Mouse (Mus musculus) layer of hippocampus, postnatal 25 days (tissue): ENCODE measurements around the gene Irf3. TPM values are rescaled to one million over a fixed set of nuclear protein-coding genes. Genes with fewer than 3 reads are reported as not detected.

ENCODE experiments used
- DNase-seq, 2 experiments: peaks; one replicate each; pipeline ENCODE4 v3.0.0; 2022; ENCODE audit warnings: mixed read lengths in 2 of 2, low spot score in 1 of 2; ENCODE audit errors: extremely low spot score in 1 of 2
- total RNA-seq, 2 experiments: library from RNA; stranded (reverse); gene quantifications; 2 replicates each; pipeline ENCODE4 v1.2.3; 2021

Irf3 gene
- total RNA-seq, 2 experiments from 2014 or later, result 39.5 to 40.1 TPM

DNA sequence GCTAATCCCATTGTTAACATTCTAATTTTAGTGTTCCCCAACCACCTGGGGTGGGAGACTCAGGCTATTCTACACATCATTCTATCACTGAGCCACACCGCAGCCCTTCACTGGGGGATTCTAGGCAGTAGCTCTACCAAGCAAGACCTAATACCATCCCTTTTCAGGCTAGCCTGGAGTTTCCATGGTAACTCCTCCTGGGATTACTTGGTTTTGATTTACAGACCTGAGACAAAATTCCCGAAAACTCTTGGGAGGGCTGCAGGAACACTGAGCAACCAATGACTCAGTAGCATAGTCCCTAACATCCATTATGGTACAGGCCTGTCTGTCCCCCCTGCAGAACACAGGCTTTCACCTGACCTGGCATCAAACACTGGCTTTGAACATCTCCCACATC lies 28.8 kb downstream of the Irf3 start:
- no peak for DNase-seq

DNA sequence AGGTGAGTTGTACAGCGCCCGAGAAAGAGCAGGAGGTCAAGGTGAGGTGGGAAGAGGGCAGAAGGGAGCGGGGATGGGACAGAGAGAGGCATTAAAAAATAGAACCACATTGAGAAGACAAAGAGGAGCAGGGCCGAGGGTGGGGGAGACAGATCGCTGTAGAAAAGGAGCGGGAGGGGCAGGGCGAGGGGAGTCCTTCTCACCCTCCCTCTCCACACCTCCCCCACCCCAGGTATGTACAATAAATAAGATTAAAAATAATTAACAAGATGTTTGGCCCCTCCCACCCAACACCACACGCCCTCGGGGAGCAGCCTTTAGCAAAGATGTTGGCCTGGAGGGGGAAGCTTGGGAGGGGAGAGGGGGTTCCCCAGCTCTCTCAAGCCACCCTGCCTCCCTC lies 30.3 kb downstream of the Irf3 start:
- no peak for DNase-seq

- no peak for DNase-seq
These were observed 30.9 kb downstream of the Irf3 start for GRCm38 (mm10) chr7:45028351-45028750.

DNA sequence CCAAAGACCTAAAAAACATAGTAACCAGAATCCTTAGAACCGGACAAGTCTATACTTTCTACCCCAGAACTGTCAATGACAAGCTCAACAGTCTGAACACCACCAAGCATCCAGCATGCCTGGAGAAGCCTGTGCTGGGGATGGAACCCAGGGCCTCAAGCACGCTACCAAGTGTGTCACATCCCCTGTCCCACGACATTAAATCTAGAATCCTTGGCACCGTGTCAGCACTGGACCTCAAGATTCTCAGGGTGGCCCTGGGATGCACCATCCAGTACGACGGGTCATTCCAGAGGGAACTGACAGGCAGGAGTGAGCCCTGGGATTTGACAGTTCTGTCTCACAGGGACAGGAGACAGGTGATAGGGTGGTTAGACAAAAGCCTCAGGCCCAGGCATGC lies 32.5 kb downstream of the Irf3 start:
- DNase-seq, result no peak

- no peak for DNase-seq
These were observed 33.4 kb downstream of the Irf3 start for GRCm38 (mm10) chr7:45030857-45031256.

DNA sequence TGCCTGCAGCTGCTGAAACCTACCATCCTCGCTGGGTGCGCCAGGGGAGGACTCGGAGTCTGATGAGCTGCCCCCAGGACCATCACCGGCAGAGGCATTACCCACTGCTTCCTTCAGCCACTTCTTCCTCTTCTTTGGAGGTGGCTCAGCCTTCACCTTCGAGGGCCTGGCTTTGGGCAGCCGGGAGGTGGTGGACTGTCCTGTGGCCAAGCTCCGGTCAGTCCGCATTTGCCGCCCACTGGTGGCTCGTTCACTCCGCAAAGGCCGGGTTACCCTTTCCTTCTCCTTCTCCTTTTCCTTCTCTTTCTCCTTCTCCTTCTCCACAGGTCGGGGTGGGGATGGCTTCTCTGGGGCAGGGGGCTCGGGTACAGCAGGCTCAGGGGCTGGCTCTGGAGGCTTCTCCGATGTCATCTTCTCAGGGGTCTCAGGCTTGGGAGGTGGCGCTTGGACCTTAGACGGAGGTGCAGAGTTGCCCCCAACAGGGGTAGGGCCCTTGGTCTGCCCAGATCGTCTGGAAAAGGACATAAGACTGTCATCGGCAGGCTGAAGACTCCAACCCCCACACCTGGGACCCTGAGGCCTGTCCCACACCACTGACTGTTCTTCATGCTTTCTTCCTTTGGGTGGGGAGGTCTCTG lies 36.4 kb downstream of the Irf3 start:
- DNase-seq, result no peak

DNA sequence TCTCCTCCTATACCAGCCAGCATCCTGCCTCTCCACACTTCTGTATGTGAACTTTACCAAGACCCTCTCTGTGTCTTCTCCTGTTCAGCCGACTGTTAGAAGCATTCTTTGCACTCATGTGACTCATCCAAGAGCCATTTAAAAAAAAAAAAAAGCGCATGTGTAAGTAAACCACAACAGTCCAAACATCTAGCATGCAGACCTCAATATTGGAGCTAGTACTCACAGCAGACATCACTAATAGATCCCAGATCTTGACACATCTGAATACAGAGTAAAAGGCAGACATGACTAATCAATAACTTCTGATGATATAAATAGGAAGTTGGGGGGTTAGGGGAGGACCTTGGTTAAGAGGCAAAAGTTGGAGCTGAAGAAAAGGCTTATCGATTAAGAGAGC lies 38.2 kb downstream of the Irf3 start:
- DNase-seq, result no peak

- DNase-seq, result no peak
These were observed 39.3 kb downstream of the Irf3 start for GRCm38 (mm10) chr7:45036702-45037101.

GRCm38 (mm10) chr7:45037720-45038361 lies 40.4 kb downstream of the Irf3 start:
- DNase-seq, result peak in 1 of 2 experiments; percentile 59

GRCm38 (mm10) chr7:45038411-45038810 lies 41.0 kb downstream of the Irf3 start:
- no peak for DNase-seq

DNA sequence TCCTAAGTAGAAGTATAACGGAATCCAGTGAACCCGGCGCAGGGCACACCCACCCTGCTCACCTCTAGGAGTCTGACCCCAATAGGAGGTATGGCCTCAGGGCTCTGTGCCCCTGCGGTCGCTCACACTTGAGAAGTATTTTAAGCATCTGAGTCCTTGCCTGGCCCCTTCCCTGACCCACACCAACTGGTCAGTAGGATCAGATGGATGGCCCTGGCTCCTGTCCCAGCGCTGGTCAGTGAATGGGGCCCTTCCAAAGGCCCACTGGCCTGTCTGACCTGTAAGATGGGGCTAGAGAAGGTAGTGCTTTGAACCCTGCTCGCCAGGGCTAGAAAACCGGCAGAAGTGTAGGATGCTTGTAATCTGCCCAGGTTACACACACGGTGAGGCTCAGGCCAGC lies 43.4 kb downstream of the Irf3 start:
- DNase-seq, result no peak

DNA sequence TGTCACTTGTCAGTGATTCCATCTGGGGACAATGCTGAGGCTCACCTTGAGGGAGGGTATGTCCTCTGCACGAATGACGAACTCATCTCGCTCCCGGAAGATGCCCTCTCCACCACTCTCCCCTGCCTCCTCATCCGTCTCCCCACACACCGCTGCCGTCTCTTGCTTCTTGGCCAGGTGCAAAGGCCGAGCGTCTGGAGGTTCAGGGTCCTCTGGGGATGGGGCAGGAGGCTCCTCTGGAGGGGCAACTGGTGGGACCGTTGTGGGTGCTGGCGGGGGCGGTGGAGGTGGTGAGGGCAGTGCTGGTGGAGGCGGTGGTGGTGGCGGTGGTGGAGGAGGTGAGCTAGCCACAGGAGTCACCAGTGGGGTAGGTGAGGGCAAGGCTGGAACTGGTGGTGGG lies 45.9 kb downstream of the Irf3 start:
- DNase-seq, result no peak

DNA sequence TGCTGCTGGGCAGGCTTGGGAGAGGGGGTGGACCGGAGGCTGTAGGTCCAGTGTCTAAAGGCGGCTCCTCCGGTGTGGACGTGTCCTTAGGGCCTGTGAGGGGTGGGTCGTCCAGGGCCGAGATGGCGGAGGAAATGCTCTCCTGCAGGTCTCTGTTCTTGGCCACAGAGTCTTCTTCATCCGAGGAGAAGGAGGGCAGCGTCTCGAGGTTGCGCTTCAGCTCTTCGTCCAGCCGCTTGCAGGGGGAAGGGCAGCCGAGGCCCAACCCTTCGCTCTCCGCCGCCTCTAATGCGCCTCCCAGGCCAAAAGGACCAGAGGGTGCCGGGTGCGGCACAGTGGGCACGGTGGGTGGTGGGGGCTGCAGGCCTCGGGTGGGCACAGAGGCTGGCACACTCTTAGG lies 48.3 kb downstream of the Irf3 start:
- no peak for DNase-seq

GRCm38 (mm10) chr7:45046853-45047350 lies 49.5 kb downstream of the Irf3 start:
- DNase-seq, result no peak

DNA sequence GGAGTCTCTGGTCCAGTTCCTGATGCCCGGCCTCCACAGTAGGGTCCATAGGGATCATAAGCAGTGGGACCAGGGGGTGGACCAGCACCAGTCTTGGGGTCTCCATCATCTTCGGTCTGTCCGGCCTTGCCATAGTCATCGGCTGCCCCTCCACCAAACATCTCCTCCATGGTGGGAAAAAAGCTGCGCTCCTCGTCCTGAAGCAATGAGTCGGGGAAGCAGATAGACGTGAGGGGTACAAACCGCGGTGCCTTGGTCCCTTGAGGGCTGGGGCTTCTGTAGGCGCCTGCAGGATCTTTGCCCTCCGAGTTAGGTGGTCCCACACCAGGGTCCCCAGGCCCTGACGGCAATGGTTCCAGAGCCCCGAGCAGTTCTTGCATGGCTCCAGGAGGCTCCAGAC lies 50.0 kb downstream of the Irf3 start:
- DNase-seq, result no peak

DNA sequence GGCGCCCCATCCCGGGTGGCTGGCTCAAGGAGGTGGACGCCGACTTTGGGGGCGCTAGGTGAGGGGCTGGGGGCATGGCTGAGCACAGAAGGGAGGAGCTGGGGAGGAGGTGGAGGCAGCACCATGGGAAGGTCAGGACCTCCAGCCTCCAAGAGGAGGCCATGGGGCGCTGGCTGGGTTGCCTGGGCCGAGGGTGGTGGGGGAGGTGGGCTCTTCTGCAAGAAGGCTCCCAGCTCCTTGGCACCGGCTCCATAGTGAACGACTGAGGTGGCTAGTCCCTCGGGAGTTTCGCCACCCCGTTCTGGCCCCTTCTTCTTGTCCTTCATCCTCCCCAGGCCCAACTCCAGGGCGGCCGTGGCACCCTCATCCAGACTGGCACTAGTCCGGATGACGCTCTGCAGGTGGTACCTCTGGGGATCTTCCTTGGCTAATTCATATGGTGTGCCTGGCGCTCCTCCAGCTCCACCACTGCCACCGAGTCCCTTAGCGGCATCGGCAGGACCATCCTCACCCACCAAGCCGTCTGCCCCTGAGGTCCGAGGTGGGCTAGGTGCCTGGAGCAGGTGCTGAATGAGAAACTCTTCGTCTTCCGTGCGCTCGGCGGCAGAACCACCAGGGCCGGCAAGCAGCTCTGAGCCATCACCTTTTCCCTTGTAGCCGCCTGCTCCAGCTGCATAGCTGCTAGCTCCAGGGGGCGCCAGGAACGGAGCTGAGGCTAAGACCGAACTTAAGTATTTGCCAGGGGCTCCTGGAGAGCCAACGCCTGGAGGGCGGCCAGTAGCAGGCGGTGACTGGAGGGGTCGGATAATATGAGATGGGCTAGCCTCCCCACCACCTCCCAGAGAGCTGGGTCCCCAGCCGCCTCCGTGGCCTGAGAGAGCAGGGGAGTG lies 50.8 kb downstream of the Irf3 start:
- DNase-seq, result no peak

DNA sequence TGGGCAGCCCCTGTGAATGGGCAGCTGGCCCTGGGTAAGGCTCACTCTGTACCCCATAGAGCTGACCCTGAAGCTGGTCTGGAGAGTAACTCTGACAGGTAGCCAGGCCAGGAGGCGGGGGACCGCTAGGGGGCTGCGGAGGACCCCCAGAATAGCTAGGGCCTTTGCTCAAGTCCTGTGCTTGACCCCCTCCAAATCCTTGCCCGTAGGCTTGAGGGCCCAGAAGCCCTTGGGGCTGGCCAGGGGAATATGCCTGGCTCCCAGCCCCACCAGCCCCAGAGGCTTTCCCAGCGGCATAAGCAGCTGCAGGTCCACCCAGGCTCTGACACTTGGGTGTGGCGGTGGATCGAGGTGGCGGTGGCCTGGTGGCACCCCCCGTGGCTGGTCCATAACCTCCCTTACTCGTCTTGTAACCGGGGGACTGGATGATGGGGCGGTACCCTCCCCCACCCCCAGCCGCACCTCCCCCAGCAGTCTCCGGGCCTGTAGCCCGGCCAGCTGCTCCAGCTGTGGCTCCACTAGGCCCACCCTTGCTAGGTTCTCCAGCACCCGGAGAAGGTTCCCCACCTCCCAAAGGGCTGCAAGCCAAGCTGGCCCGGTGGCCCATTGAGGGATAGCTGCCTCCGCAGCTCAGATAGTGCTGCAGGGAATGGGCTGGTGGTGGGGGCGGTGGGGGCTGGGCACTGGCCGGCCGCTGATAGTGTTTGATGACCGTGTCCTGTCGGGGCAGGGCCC lies 51.6 kb downstream of the Irf3 start:
- no peak for DNase-seq

DNA sequence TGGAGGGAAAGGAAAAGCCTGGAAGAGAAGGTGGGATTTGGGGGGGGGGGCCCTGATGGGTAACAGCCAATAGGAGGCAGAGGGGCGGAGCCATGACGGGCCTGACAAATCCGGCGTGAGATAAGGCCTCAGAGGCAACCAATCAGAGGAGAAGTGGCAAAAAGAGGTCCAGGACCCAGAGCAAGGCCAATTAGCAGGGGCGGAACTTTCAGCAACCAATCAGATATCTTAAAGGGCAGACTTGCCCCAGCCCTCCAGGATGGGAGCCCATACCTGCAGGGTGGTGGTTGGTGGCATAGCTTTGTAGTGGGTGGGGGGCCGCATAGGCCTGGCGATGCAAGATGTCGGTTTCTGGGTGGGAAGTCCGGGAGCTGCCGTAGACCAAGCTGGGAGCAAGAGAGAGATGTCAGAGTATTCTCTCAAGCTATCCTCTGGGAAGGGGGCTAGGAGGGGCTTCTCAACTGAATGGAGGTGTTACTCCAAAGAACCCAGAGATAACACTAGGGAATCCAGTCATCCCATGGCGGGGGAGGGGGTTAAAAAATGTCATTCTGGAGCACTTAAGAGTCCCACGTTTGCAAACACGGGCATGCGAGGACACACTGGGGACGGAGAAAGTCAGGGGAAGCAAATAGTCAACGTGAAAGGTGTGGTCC lies 53.6 kb downstream of the Irf3 start:
- DNase-seq, result peak in 1 of 2 experiments; percentile 35

DNA sequence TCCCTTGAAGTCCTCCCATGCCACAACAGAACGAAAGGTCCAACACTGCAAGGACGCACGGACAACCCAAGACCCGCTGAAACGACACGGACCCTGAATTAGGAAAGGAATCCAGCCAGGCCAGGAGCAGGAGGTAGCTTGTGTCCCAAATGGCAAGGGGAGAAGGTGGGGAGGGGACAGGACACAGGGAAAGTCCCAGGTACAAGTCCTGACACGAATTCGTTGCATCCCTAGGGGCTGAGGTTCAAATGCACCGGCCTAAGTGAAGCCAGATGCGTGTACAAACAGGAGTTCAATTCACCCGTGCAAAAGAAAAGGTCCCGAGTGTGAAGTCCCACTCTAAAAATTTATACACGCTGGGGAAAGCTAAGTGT lies 54.1 kb downstream of the Irf3 start:
- DNase-seq, result no peak
